Comparison of ENCODE assay signal across 14 mouse cellular contexts in the genomic region with DNA sequence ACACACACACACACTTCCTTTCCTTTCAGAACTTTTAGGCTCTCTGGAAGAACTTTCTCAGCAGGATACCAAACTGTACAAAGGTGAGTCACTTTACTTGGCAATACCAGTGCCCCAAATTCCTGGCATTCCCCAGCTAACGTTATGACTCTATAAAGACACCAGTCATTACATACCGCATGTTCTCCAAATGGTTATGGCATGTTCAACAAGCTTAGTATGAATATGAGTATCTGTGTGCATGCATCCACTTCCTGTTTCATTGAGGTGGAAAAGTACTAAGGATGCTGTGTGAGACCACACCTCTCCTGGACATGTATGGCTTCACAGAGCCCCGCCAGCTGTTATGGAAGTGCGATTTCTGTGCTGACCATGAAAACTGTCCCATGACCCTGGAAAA. TPM values are rescaled to one million over a fixed set of nuclear protein-coding genes. Genes with fewer than 3 reads are reported as not detected.
DNase-seq lines count a peak whose midpoint lies in the region; ATAC-seq and TF ChIP-seq lines count a peak whose summit lies in the region.
"Had no signal": no experiment of that assay in that cellular context is flagged by ENCODE, and none has a peak within 500 bp of the region (broad histone marks: within the 10 kb centered on the region; RNA-seq: fewer than 3 reads in every experiment).

No protein-coding gene starts in this region.

- H3K4me1 ChIP-seq in lung, postnatal 0 days (ENCODE audit: insufficient read depth, low read depth, low read length): no peaks in the 10 kb centered on the region
- peaks cover 3% of the 10 kb centered on the region; the same call in 1 of the 2 replicates for H3K4me1 ChIP-seq in lung, adult 2 months (ENCODE audit: control insufficient read depth, insufficient read depth, low read length)
- peaks cover 5% of the 10 kb centered on the region; the same call in 1 of the 2 replicates for H3K4me1 ChIP-seq in embryonic fibroblast, embryonic 13.5 days (ENCODE audit: control insufficient read depth, insufficient read depth, low read length)
- peaks cover 18% of the 10 kb centered on the region for H3K4me1 ChIP-seq in kidney, embryonic 16.5 days (ENCODE audit: insufficient read depth, low read length)
- no peaks in the 10 kb centered on the region for H3K4me1 ChIP-seq in forebrain, embryonic 16.5 days (replicated peaks; ENCODE audit: control insufficient read depth, insufficient read depth, low read length)
- H3K4me1 ChIP-seq: forebrain, embryonic 15.5 days; liver, embryonic 15.5 days had no signal

- H3K4me2 ChIP-seq in lung, postnatal 0 days (replicated peaks; ENCODE audit: low read depth, low read length): no peak overlapping the region
- 0 out of 2 replicates have a peak overlapping the region, but pooled peaks have one; percentile 2 for H3K4me2 ChIP-seq in kidney, embryonic 16.5 days (replicated peaks; ENCODE audit: low read depth, low read length)
- H3K4me2 ChIP-seq in forebrain, embryonic 16.5 days (ENCODE audit: low read length): no peak overlapping the region
- H3K4me2 ChIP-seq: forebrain, embryonic 15.5 days; hindbrain, embryonic 14.5 days; liver, embryonic 15.5 days had no signal

- no peak overlapping the region for H3K9ac ChIP-seq in lung, postnatal 0 days (replicated peaks; ENCODE audit: low read depth)
- H3K9ac ChIP-seq in kidney, embryonic 16.5 days (replicated peaks; ENCODE audit: low read length): no peak overlapping the region
- no peak overlapping the region for H3K9ac ChIP-seq in forebrain, embryonic 16.5 days (replicated peaks; ENCODE audit: low read depth, low read length)
- H3K9ac ChIP-seq: forebrain, embryonic 15.5 days; hindbrain, embryonic 14.5 days; liver, embryonic 15.5 days had no signal

- no peaks in the 10 kb centered on the region for H3K9me3 ChIP-seq in lung, postnatal 0 days (ENCODE audit: low read length)
- no peaks in the 10 kb centered on the region for H3K9me3 ChIP-seq in kidney, embryonic 16.5 days (ENCODE audit: low read length)
- no peaks in the 10 kb centered on the region for H3K9me3 ChIP-seq in forebrain, embryonic 16.5 days (ENCODE audit: control insufficient read depth, low read length)
- H3K9me3 ChIP-seq: forebrain, embryonic 15.5 days; liver, embryonic 15.5 days; megakaryocyte, embryonic 14.5 days had no signal

- H3K4me3 ChIP-seq in lung, postnatal 0 days (ENCODE audit: low read depth, low read length): no peak overlapping the region
- no peak overlapping the region for H3K4me3 ChIP-seq in lung, adult 2 months (replicated peaks; ENCODE audit: extremely low read depth, low read depth, low read length)
- H3K4me3 ChIP-seq in embryonic fibroblast, embryonic 13.5 days (ENCODE audit: insufficient read depth, low read length): no peak overlapping the region
- H3K4me3 ChIP-seq in kidney, embryonic 16.5 days (ENCODE audit: low read length): no peak overlapping the region
- H3K4me3 ChIP-seq in forebrain, embryonic 16.5 days (replicated peaks; ENCODE audit: low read length): no peak overlapping the region
- H3K4me3 ChIP-seq: forebrain, embryonic 15.5 days; liver, embryonic 15.5 days; megakaryocyte, embryonic 14.5 days had no signal

- 53% methylated on average over 4 of the region's 4 CpGs for WGBS in lung, postnatal 0 days
- 58% methylated on average over 4 of the region's 4 CpGs for WGBS in lung, adult 2 months
- 45% methylated on average over 4 of the region's 4 CpGs for WGBS in kidney, embryonic 16.5 days
- WGBS in forebrain, embryonic 16.5 days: 73% methylated on average over 4 of the region's 4 CpGs

- TF ChIP-seq POLR2A in lung, adult 2 months (IDR thresholded peaks at IDR 0.05; ENCODE audit: borderline replicate concordance, extremely low read depth, low read depth, low read length): no peak
- TF ChIP-seq POLR2A in embryonic fibroblast, embryonic 13.5 days (IDR thresholded peaks at IDR 0.05; ENCODE audit: low read depth, low read length): no peak

- H3K27ac ChIP-seq in lung, postnatal 0 days (ENCODE audit: low read length): no peak overlapping the region
- H3K27ac ChIP-seq in embryonic fibroblast, embryonic 13.5 days (ENCODE audit: insufficient read depth, low read length): peak overlapping the region; percentile 26
- H3K27ac ChIP-seq in kidney, embryonic 16.5 days (ENCODE audit: low read length): peak overlapping the region; percentile 68
- H3K27ac ChIP-seq in forebrain, embryonic 16.5 days (ENCODE audit: low read length): no peak overlapping the region
- H3K27ac ChIP-seq: forebrain, embryonic 15.5 days; hindbrain, embryonic 14.5 days; liver, embryonic 15.5 days had no signal

- peak; percentile 89 for ATAC-seq in lung, postnatal 0 days
- ATAC-seq in kidney, embryonic 16.5 days (ENCODE audit: low FRiP score, low TSS enrichment): peak; percentile 40; the same call in 1 of the 2 replicates
- ATAC-seq in forebrain, embryonic 16.5 days: no peak
- ATAC-seq in erythroblast, adult 5-6 weeks (replicated peaks; ENCODE audit: low FRiP score, poor library complexity, severe bottlenecking): no peak
- ATAC-seq: forebrain, embryonic 15.5 days; intestine, postnatal 0 days had no signal

- TF ChIP-seq CTCF in lung, postnatal 0 days (IDR thresholded peaks at IDR 0.05): no peak
- no peak for TF ChIP-seq CTCF in lung, adult 2 months (IDR thresholded peaks at IDR 0.05; ENCODE audit: insufficient read depth, low read length)
- TF ChIP-seq CTCF in embryonic fibroblast, embryonic 13.5 days (IDR thresholded peaks at IDR 0.05; ENCODE audit: borderline replicate concordance, insufficient read depth, low read length): no peak

- TF ChIP-seq EP300 in lung, postnatal 0 days (IDR thresholded peaks at IDR 0.05): peak; percentile 96

- peak; percentile 68 for DNase-seq in lung, postnatal 0 days (ENCODE audit: low spot score)
- DNase-seq in lung, adult 2 months: no peak
- DNase-seq in thymus, postnatal 14 days: no peak
- DNase-seq: cerebellum, adult 2 months; gastrocnemius, postnatal 36 days had no signal

- H3K27me3 ChIP-seq in lung, postnatal 0 days (replicated peaks; ENCODE audit: insufficient read depth, low read length): no peaks in the 10 kb centered on the region
- H3K27me3 ChIP-seq in kidney, embryonic 16.5 days (ENCODE audit: insufficient read depth, low read length): no peaks in the 10 kb centered on the region
- H3K27me3 ChIP-seq in forebrain, embryonic 16.5 days (replicated peaks; ENCODE audit: control insufficient read depth, insufficient read depth, low read length): no peaks in the 10 kb centered on the region
- H3K27me3 ChIP-seq: forebrain, embryonic 15.5 days; liver, embryonic 15.5 days; megakaryocyte, embryonic 14.5 days had no signal

- no peaks in the 10 kb centered on the region for H3K36me3 ChIP-seq in lung, postnatal 0 days (ENCODE audit: insufficient read depth, low read length)
- no peaks in the 10 kb centered on the region for H3K36me3 ChIP-seq in kidney, embryonic 16.5 days (ENCODE audit: insufficient read depth, low read length)
- H3K36me3 ChIP-seq in forebrain, embryonic 16.5 days (ENCODE audit: control insufficient read depth, insufficient read depth): no peaks in the 10 kb centered on the region
- H3K36me3 ChIP-seq: forebrain, embryonic 15.5 days; liver, embryonic 15.5 days had no signal

RNA-seq across cellular contexts. Expression of gene Stxbp6, which starts 27.3 kb away (rescaled TPM):
- polyA plus RNA-seq in lung, postnatal 0 days (2015; fragmentation: Nextera tagmentation; extraction: Ambion mirVana): 22.1 and 25.7 TPM in 2 replicates
- 12.5 and 24.5 TPM in 2 replicates for polyA plus RNA-seq in lung, adult 2 months (2012; rRNA removed)
- polyA plus RNA-seq in embryonic fibroblast, embryonic 13.5 days (2011; ENCODE audit: insufficient read length, low read depth, missing spikeins): 5.8 and 7.8 TPM in 2 replicates
- polyA plus RNA-seq in kidney, embryonic 16.5 days (2015; fragmentation: Nextera tagmentation; extraction: Ambion mirVana): 29.1 and 35.6 TPM in 2 replicates
- 13.6 and 13.7 TPM in 2 replicates for polyA plus RNA-seq in forebrain, embryonic 16.5 days (2015; fragmentation: Nextera tagmentation; extraction: Ambion mirVana)
- total RNA-seq in erythroblast, adult 5-6 weeks (2015; ENCODE audit: low replicate concordance): 1.5 and 19.0 TPM in 2 replicates
- 1.6 and 2.4 TPM in 2 replicates for total RNA-seq in erythroblast, adult 5-6 weeks (2017; ENCODE audit: low replicate concordance)

Comparison
In these comparisons a context has a peak if more than half of its experiments do, and no peak if none do; other contexts are left out.
1. ATAC-seq: peak in lung, postnatal 0 days (single experiment) and kidney, embryonic 16.5 days (single experiment); none in forebrain, embryonic 16.5 days (single experiment) and erythroblast, adult 5-6 weeks (single experiment).
2. H3K27ac ChIP-seq: peak in embryonic fibroblast, embryonic 13.5 days (single experiment) and kidney, embryonic 16.5 days (single experiment); none in lung, postnatal 0 days (single experiment) and forebrain, embryonic 16.5 days (single experiment).